Mouse (Mus musculus) CH12.LX (cell line): Measurements from ENCODE around the gene Cacna1b. TPM values are rescaled to one million over a fixed set of nuclear protein-coding genes. Genes with fewer than 3 reads are reported as not detected.

Experiments used
- DNase-seq: peaks from one replicate; pipeline ENCODE4 v3.0.0-alpha.2; 2013; ENCODE audit errors: extremely low read depth
- H3K27ac ChIP-seq: 2 replicates; pipeline ENCODE4 v1.5.1; 2012; ENCODE audit warnings: low read depth, mild to moderate bottlenecking, control low read depth, moderate library complexity; ENCODE audit not compliant: insufficient read depth
- H3K27me3 ChIP-seq: replicated peaks from 2 replicates; pipeline ENCODE3; 2012; ENCODE audit warnings: inconsistent platforms
- H3K36me3 ChIP-seq, 2 experiments: replicated peaks in 1 of 2; 2 replicates each; pipeline versions ENCODE3 to v1.6.1; 2012; ENCODE audit warnings: inconsistent platforms in 1 of 2, low read length in 1 of 2, mild to moderate bottlenecking in 1 of 2, mixed read lengths in 1 of 2, moderate library complexity in 1 of 2; ENCODE audit not compliant: control insufficient read depth in 1 of 2, insufficient read depth in 1 of 2
- H3K4me1 ChIP-seq, 2 experiments: 2 replicates each; pipeline ENCODE4 v1.6.1; 2012; ENCODE audit warnings: inconsistent platforms in 1 of 2, moderate library complexity in 1 of 2; ENCODE audit not compliant: insufficient read depth in 2 of 2, control insufficient read depth in 1 of 2
- H3K4me2 ChIP-seq: 2 replicates; pipeline ENCODE4 v1.6.1; 2012; ENCODE audit warnings: low read depth, mild to moderate bottlenecking, control low read depth; ENCODE audit not compliant: poor library complexity, insufficient read depth, severe bottlenecking
- H3K4me3 ChIP-seq, 3 experiments: fragments of 150-350 bp in 1 of 3; sonication (generic) in 1 of 3; replicated peaks in 1 of 3; 2 replicates each; pipeline versions ENCODE3 to v1.5.1; 2011 to 2012; ENCODE audit warnings: low read depth in 2 of 3, low read length in 2 of 3, mild to moderate bottlenecking in 2 of 3, moderate library complexity in 2 of 3, control low read depth in 1 of 3, improper control_type of control experiment in 1 of 3, inconsistent platforms in 1 of 3, mixed read lengths in 1 of 3; ENCODE audit not compliant: poor library complexity in 1 of 3
- H3K79me2 ChIP-seq: replicated peaks from 2 replicates; pipeline ENCODE4 v1.6.1; 2012; ENCODE audit warnings: mild to moderate bottlenecking, moderate library complexity; ENCODE audit not compliant: control insufficient read depth, poor library complexity, insufficient read depth, severe bottlenecking; ENCODE audit errors: extremely low read depth
- H3K9ac ChIP-seq: 2 replicates; pipeline ENCODE4 v1.6.1; 2012; ENCODE audit warnings: low read depth, mild to moderate bottlenecking, control low read depth, moderate library complexity; ENCODE audit not compliant: insufficient read depth
- H3K9me3 ChIP-seq: replicated peaks from 2 replicates; pipeline ENCODE3; 2012; ENCODE audit warnings: low read length, inconsistent platforms, mixed read lengths
- BHLHE40 ChIP-seq: IDR thresholded peaks from 2 replicates; pipeline ENCODE4 v1.6.1; 2011; ENCODE audit warnings: mild to moderate bottlenecking, low read depth, low read length, improper control_type of control experiment
- CHD2 ChIP-seq: IDR thresholded peaks from 2 replicates; pipeline ENCODE4 v1.6.1; 2011; ENCODE audit warnings: low read length, improper control_type of control experiment
- E2F4 ChIP-seq: IDR thresholded peaks from 2 replicates; pipeline ENCODE4 v1.6.1; 2011; ENCODE audit warnings: low read depth, low read length, improper control_type of control experiment; ENCODE audit not compliant: insufficient replicate concordance
- ELF1 ChIP-seq: IDR thresholded peaks from 2 replicates; pipeline ENCODE4 v1.6.1; 2014; ENCODE audit warnings: low read depth, mild to moderate bottlenecking, inconsistent platforms, low read length, improper control_type of control experiment
- EP300 ChIP-seq: IDR thresholded peaks from 2 replicates; pipeline ENCODE4 v1.6.1; 2011; ENCODE audit warnings: low read length, improper control_type of control experiment
- ETS1 ChIP-seq: conservative IDR thresholded peaks from 2 replicates; pipeline ENCODE4 v1.6.1; 2012; ENCODE audit warnings: low read depth, mild to moderate bottlenecking, inconsistent platforms, low read length, improper control_type of control experiment, moderate library complexity
- GABPA ChIP-seq: IDR thresholded peaks from 2 replicates; pipeline ENCODE4 v1.6.1; 2012; ENCODE audit warnings: low read depth, low read length, improper control_type of control experiment, inconsistent platforms; ENCODE audit not compliant: insufficient replicate concordance
- HCFC1 ChIP-seq: IDR thresholded peaks from 2 replicates; pipeline ENCODE4 v1.6.1; 2012; ENCODE audit warnings: low read depth, mild to moderate bottlenecking, inconsistent platforms, low read length, improper control_type of control experiment
- IRF4 ChIP-seq: IDR thresholded peaks from 2 replicates; pipeline ENCODE4 v1.6.1; 2014; ENCODE audit warnings: low read depth, mild to moderate bottlenecking, inconsistent platforms, low read length, improper control_type of control experiment
- KAT2A ChIP-seq: IDR thresholded peaks from 2 replicates; pipeline ENCODE4 v1.6.1; 2012; ENCODE audit warnings: low read length, improper control_type of control experiment, inconsistent platforms; ENCODE audit not compliant: insufficient replicate concordance
- MXI1 ChIP-seq: IDR thresholded peaks from 2 replicates; pipeline ENCODE4 v1.6.1; 2011; ENCODE audit warnings: mild to moderate bottlenecking, low read depth, low read length, improper control_type of control experiment
- NRF1 ChIP-seq: IDR thresholded peaks from 2 replicates; pipeline ENCODE4 v1.6.1; 2014; ENCODE audit warnings: low read depth, mild to moderate bottlenecking, inconsistent platforms, low read length, improper control_type of control experiment, moderate library complexity
- TBP ChIP-seq: conservative IDR thresholded peaks from 2 replicates; pipeline ENCODE4 v1.6.1; 2011; ENCODE audit warnings: low read depth, low read length, improper control_type of control experiment
- TCF12 ChIP-seq: IDR thresholded peaks from 2 replicates; pipeline ENCODE4 v1.6.1; 2014; ENCODE audit warnings: low read depth, mild to moderate bottlenecking, inconsistent platforms, low read length, improper control_type of control experiment
- UBTF ChIP-seq: IDR thresholded peaks from 2 replicates; pipeline ENCODE4 v1.6.1; 2012; ENCODE audit warnings: low read depth, mild to moderate bottlenecking, inconsistent platforms, low read length, improper control_type of control experiment, moderate library complexity
- ZMIZ1 ChIP-seq: IDR thresholded peaks from 2 replicates; pipeline ENCODE4 v1.6.1; 2012; ENCODE audit warnings: low read depth, mild to moderate bottlenecking, inconsistent platforms, low read length, improper control_type of control experiment
- ZNF384 ChIP-seq: IDR thresholded peaks from 2 replicates; pipeline ENCODE4 v1.6.1; 2012; ENCODE audit warnings: low read depth, low read length, improper control_type of control experiment, inconsistent platforms
- dilution Hi-C: fragments of 300-500 bp; cut with MboI; formaldehyde crosslinking; loops from 2 replicates; pipeline ENCODE4 v1.14.3; 2020; ENCODE audit warnings: low sequenced_read_pairs; ENCODE audit not compliant: extremely low pct_unique_long_range_greater_than_20kb, extremely low pct_ligation_motif_present
- in situ Hi-C: fragments of 300-500 bp; cut with MboI; formaldehyde crosslinking; loops from 3 replicates; pipeline ENCODE4 v1.14.3; 2019; ENCODE audit warnings: low sequenced_read_pairs, low pct_ligation_motif_present, low pct_unique_long_range_greater_than_20kb, mixed read lengths
- polyA plus RNA-seq: library from polyadenylated mRNA; unstranded; fragments of >175 nt; gene quantifications from 2 replicates; pipeline ENCODE4 v1.2.1, GENCODE M21; 2012; ENCODE audit warnings: low read depth; ENCODE audit not compliant: insufficient read length
- total RNA-seq, 2 experiments: library from RNA; depleted of rRNA; stranded (reverse); fragments of 300-350 nt in 1 of 2; fragments of >200 nt in 1 of 2; gene quantifications; 2 replicates each; pipeline ENCODE4 v1.2.3; 2012 to 2014

The Cacna1b gene
- total and polyA plus RNA-seq, 3 experiments: 0.16 to 0.72 TPM; not detected in 1

- TF ChIP-seq IRF4: no peak
- TF ChIP-seq E2F4: no peak
- TF ChIP-seq ZMIZ1: no peak
- no peak for TF ChIP-seq MXI1
- TF ChIP-seq UBTF: no peak
- TF ChIP-seq EP300: no peak
- TF ChIP-seq HCFC1: no peak
- TF ChIP-seq TCF12: no peak
- TF ChIP-seq TBP: no peak
- no peak for TF ChIP-seq GABPA
- TF ChIP-seq BHLHE40: no peak
- TF ChIP-seq CHD2: no peak
- TF ChIP-seq, all 38 proteins: peak for 0
- Histone ChIP-seq H3K4me2 (no peak overlapping the region), H3K27ac (no peak overlapping the region), H3K9me3 (no peaks in the 10 kb centered on the region), H3K36me3 (no peaks in the 10 kb centered on the region), H3K4me1 (peaks cover 0 to 30% of the 10 kb centered on the region in 2 experiments; a peak in 2 of 4 replicates), H3K9ac (no peak overlapping the region), H3K79me2 (no peaks in the 10 kb centered on the region), H3K27me3 (no peaks in the 10 kb centered on the region), H3K4me3 (no peak overlapping the region)
- dilution Hi-C loops (no loop called here), in situ Hi-C loops (no loop called here)
- no peak for DNase-seq
Measured at GRCm38 (mm10) chr2:24659150-24659775, 103.7 kb downstream of the Cacna1b start.

GRCm38 (mm10) chr2:24648503-24648902 lies 114.4 kb downstream of the Cacna1b start:
- 0 out of 2 replicates have a peak, but pooled peaks have one; percentile 17 for TF ChIP-seq HCFC1
- TF ChIP-seq IRF4: 0 out of 2 replicates have a peak, but pooled peaks have one; percentile 35
- peak; percentile 46; the same call in 1 of the 2 replicates for TF ChIP-seq ELF1
- no peak for TF ChIP-seq ZMIZ1
- TF ChIP-seq NRF1: no peak
- 0 out of 2 replicates have a peak, but pooled peaks have one; percentile 27 for TF ChIP-seq ETS1
- TF ChIP-seq BHLHE40: no peak
- 0 out of 2 replicates have a peak, but pooled peaks have one; percentile 21 for TF ChIP-seq MXI1
- no peak for TF ChIP-seq KAT2A
- no peak for TF ChIP-seq ZNF384
- TF ChIP-seq TBP: 0 out of 2 replicates have a peak, but pooled peaks have one; percentile 31
- TF ChIP-seq EP300: peak; percentile 54
- H3K4me3 ChIP-seq: no peak overlapping the region
- no peaks in the 10 kb centered on the region for H3K9me3 ChIP-seq
- H3K4me2 ChIP-seq: no peak overlapping the region
- no peaks in the 10 kb centered on the region for H3K36me3 ChIP-seq
- no peak overlapping the region for H3K27ac ChIP-seq
- H3K79me2 ChIP-seq: no peaks in the 10 kb centered on the region
- H3K27me3 ChIP-seq: no peaks in the 10 kb centered on the region
- in situ Hi-C loops: no loop called here
- peaks cover 23 to 37% of the 10 kb centered on the region in 2 experiments for H3K4me1 ChIP-seq
- dilution Hi-C loops: no loop called here
- H3K9ac ChIP-seq: no peak overlapping the region
- peak; percentile 56 for DNase-seq
